Mouse (Mus musculus): Measurements from ENCODE around the gene Myom1.

Gene Myom1

GRCm38 (mm10) chr17:71136384-71137333 is 134.2 kb downstream of the Myom1 start:
- no peak for DNase-seq (ENCODE audit: low spot score)

DNA sequence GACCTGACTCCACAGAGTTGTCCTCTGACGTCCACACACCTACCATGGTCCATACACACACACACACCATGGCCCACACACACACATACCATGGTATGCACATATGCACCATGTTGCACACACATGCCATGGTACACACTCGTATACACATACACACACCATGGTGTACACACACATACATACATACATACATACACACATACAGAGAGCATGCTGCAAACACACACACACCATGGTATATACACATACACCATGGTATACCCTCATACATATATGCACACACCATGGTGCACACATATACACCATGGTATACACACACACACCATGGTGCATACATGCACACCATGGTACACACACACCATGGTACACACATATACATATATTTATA is 134.9 kb downstream of the Myom1 start:
- no peak for DNase-seq (ENCODE audit: low spot score)

GRCm38 (mm10) chr17:71142068-71142467 is 139.6 kb downstream of the Myom1 start:
- no peak for DNase-seq (ENCODE audit: low spot score)

GRCm38 (mm10) chr17:71143155-71143554 is 140.7 kb downstream of the Myom1 start:
- no peak for DNase-seq (ENCODE audit: low spot score)

- DNase-seq (ENCODE audit: low spot score) = no peak
These were observed 142.1 kb downstream of the Myom1 start for GRCm38 (mm10) chr17:71144322-71145116.

DNA sequence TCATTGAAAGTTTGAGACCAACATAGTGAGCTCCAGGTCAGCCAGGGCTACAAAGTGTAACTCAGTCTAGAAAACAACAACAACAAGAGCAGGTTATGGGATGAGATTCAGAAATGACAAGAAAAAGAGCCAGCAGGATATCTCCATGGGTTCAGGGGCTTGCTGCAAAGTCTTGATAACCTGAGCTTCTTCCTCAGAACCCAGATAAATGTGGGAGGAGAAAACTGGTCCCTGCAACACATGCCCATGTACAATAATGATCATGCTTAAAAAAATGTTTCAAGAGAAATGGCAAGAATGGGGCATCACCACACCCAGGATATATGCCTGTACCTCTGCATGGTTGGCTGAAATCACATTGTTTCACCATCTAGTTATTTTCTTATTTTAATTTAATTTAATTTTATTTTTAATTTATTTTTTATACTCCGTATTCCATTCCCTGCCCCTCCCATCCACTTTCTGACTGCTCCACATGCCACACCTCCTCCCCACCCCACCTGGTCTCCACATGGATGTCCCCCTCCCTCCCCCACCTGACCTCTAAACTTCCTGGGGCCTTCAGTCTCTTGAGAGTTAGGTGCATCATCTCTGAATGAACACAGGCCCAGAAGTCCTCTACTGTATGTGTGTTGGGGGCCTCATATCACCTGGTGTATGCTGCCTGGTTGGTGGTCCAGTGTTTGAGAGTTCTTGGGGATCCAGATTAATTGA is 143.0 kb downstream of the Myom1 start:
- DNase-seq (ENCODE audit: low spot score) = no peak

DNA sequence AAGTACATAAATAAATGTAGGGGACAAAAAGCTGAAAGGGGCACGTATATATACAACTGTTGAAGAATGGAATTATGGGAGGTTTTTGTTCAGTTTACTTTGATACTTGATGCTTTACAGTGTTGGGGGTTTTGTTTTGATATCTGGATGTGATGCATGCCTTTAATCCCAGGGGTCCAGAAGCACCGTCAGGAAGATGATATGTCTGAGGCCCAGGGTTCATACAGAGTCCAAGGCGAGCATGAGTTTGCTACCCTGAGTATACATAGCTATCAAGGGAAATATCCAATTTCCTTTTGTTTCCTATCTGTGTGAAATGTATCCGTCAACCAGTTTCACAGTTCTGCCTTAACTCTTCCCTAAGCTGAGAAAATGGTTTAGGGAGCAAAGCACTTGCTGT is 150.9 kb downstream of the Myom1 start:
- DNase-seq (ENCODE audit: low spot score) = peak; percentile 59

DNA sequence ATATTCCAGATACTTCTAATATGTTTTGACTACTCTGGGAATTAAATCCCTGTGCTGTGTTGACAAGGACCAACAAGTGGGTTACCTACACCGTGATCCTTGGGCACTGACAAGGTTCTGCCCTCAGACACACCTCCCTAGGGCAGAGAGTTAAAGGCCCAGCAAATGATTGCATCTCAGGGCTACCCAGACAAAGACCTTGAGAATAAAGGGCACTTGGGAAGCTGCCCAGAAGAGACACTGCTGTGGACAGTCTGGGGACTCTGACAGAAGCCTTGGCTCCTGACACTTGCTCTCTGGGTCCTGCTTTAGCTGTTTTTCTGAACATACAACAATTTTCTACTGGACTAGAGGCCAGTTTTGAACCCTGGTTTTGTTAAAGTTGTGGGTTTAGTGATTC is 152.8 kb downstream of the Myom1 start:
- DNase-seq (ENCODE audit: low spot score) = no peak

- peak; percentile 44 for DNase-seq (ENCODE audit: low spot score)
These were observed 156.7 kb downstream of the Myom1 start for GRCm38 (mm10) chr17:71159152-71159567.

DNA sequence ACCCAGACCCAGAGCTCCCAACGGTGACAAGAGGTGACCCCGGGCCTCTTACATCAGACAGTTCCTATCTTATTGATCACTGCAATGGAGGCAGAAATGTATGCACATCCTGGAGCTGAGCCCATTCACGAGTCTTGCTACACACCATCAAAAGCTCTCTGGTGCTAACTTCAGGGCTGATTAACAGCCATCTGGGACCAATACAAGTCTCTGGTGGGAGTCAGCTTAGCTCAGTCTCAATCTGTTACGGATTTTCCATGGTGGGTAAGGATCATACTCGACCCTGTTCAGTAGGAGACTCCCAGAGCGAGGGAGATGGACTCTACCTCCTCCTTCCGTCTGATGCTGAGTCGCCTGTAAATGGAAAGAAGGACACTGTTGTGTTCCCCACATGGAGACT is 157.3 kb downstream of the Myom1 start:
- DNase-seq (ENCODE audit: low spot score) = peak; percentile 39

DNA sequence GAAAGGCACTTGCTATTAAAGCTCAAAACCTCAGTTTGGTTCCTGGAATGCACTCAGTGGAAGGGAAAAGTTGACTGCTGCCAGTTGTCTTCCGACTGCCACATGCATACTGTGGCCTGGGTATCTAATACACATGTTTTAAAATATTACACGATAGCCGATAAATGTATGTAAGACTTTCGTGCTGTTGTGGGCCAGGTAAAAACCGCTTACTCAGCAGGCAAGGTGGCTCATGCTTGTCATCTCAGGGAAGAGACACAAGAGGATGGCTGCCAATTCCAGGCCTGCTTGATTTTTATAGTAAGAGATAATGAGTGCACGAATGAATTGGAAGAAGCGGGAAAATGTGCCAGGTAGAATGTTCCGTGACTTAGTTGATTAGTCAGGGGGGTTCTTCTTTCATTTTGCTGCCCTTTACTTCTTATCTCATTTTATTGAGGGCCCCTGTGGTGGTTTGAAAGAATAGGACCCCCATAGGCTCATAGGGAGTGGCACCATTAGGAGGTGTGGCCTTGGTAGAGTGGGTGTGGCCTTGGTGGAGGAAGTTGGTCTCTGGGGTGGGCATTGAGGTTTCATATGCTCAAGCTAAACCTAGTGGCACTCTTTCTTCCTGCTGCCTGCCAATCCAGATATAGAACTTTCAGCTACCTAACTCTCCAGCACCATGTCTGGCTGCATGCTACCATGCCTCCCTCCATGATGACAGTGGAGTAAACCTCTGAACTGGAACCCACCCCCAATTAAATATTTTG is 158.0 kb downstream of the Myom1 start:
- DNase-seq (ENCODE audit: low spot score) = no peak

DNA sequence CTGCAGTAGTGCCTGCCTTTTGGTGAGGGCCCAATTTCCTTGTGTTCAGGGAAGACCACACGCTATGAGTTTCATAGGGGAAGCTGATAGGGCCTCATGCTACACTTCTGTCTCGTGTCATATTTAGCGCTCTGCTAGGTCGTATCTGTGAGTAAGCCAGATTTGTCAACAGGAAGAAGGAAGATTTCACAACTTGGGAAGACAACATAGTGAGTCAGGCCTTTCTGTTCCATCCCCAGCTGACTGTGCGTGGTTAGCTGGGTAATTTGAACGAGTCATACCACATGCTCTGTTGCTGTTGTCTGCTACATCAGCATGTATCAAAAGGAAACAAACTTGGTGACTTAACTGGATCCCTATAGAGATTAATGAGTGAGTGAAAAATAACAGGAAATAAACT is 162.6 kb downstream of the Myom1 start:
- no peak for DNase-seq (ENCODE audit: low spot score)

DNA sequence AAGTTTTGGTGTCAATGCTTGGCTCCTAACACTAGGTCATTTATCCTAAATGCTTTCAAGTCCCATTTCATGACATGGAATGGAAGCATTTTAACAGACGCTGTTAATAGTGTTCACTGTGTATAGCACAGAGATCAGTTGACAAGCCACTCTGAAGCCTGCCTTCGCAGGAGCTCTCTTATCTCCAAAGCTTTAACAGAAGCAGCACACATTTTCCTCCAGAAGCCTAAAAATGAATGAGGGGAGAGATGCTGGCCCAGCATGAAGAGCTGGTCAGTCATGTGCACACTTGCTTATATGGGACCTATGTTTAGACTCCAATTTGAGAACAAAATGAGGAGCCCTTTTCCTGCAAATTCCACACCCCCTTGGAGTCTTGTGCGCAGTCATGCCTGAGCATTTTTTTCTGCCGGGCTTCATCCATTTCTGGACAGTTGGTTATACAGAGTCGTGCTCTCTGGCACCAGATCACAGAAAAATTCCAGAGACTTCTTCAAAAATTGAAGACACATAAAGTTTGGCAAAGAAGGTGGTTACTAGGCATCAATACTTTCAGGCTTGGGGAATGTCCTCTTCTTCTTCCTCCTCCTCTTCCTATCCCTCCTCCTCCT is 165.9 kb downstream of the Myom1 start:
- DNase-seq (ENCODE audit: low spot score) = no peak

GRCm38 (mm10) chr17:71168846-71169245 is 166.4 kb downstream of the Myom1 start:
- DNase-seq (ENCODE audit: low spot score) = no peak

- no peak for DNase-seq (ENCODE audit: low spot score)
These were observed 167.2 kb downstream of the Myom1 start for GRCm38 (mm10) chr17:71169639-71170038.

GRCm38 (mm10) chr17:71171161-71171560 is 168.7 kb downstream of the Myom1 start:
- no peak for DNase-seq (ENCODE audit: low spot score)
